7 mouse cellular contexts compared by ENCODE assay signal in genomic region chr17:29613453-29613852, GRCm38 (mm10). TPM values are rescaled to one million over a fixed set of nuclear protein-coding genes. Genes with fewer than 3 reads are reported as not detected.
DNase-seq lines count a peak whose midpoint lies in the region; ATAC-seq and TF ChIP-seq lines count a peak whose summit lies in the region.
"Not testable (repeated sequence)": the region's sequence is repeated elsewhere in the genome, so short reads cannot be mapped to it uniquely, and the experiment has no call there.

No protein-coding gene starts in this region.

- ATAC-seq in forebrain, postnatal 0 days; intestine, postnatal 0 days; liver, embryonic 15.5 days (ENCODE audit: insufficient read depth): not testable (repeated sequence)

- not testable (repeated sequence) for H3K4me3 ChIP-seq in forebrain, postnatal 0 days (ENCODE audit: low read depth, low read length); intestine, postnatal 0 days (ENCODE audit: low read depth, low read length); layer of hippocampus, adult 2 months; liver, embryonic 15.5 days (replicated peaks)
- peak overlapping the region; percentile 53 for H3K4me3 ChIP-seq in megakaryocyte, embryonic 14.5 days (replicated peaks)

- WGBS in forebrain, postnatal 0 days: 89% methylated on average over 5 of the region's 5 CpGs
- 82% methylated on average over 5 of the region's 5 CpGs for WGBS in intestine, postnatal 0 days
- WGBS in liver, embryonic 15.5 days (ENCODE audit: insufficient replicate concordance): 77% methylated on average over 5 of the region's 5 CpGs

- not testable (repeated sequence) for H3K4me2 ChIP-seq in forebrain, postnatal 0 days (ENCODE audit: low read depth); intestine, postnatal 0 days (replicated peaks; ENCODE audit: low read depth)
- H3K4me2 ChIP-seq in liver, embryonic 15.5 days: 0 out of 2 replicates have a peak overlapping the region, but pooled peaks have one; percentile 77

- not testable (repeated sequence) for H3K36me3 ChIP-seq in forebrain, postnatal 0 days (ENCODE audit: insufficient read depth); intestine, postnatal 0 days (ENCODE audit: control insufficient read depth, insufficient read depth)
- H3K36me3 ChIP-seq in liver, embryonic 15.5 days (replicated peaks): peaks cover 16% of the 10 kb centered on the region
- H3K36me3 ChIP-seq in megakaryocyte, embryonic 14.5 days (replicated peaks; ENCODE audit: low read length): peaks cover 16% of the 10 kb centered on the region

- DNase-seq in 3T3-L1 (ENCODE audit: low read depth, low spot score) (peak; percentile 48), NIH3T3 (ENCODE audit: low read depth) (peak; percentile 26)
- not testable (repeated sequence) for DNase-seq in forebrain, postnatal 0 days; layer of hippocampus, adult 2 months (ENCODE audit: low spot score in 2 of 2)

- peaks cover 16% of the 10 kb centered on the region; the same call in 1 of the 2 replicates for H3K4me1 ChIP-seq in forebrain, postnatal 0 days (ENCODE audit: insufficient read depth)
- not testable (repeated sequence) for H3K4me1 ChIP-seq in intestine, postnatal 0 days (replicated peaks; ENCODE audit: control insufficient read depth, insufficient read depth, low read length)
- H3K4me1 ChIP-seq in liver, embryonic 15.5 days (replicated peaks): peaks cover 36% of the 10 kb centered on the region
- peaks cover 56% of the 10 kb centered on the region for H3K4me1 ChIP-seq in megakaryocyte, embryonic 14.5 days

- not testable (repeated sequence) for H3K9me3 ChIP-seq in forebrain, postnatal 0 days (ENCODE audit: low read length); intestine, postnatal 0 days (ENCODE audit: control insufficient read depth); liver, embryonic 15.5 days (replicated peaks); megakaryocyte, embryonic 14.5 days

- not testable (repeated sequence) for H3K9ac ChIP-seq in forebrain, postnatal 0 days; intestine, postnatal 0 days (ENCODE audit: low read depth, low read length); liver, embryonic 15.5 days

- not testable (repeated sequence) for H3K27me3 ChIP-seq in forebrain, postnatal 0 days (ENCODE audit: insufficient read depth, low read length); intestine, postnatal 0 days (replicated peaks; ENCODE audit: control insufficient read depth, insufficient read depth, low read length); liver, embryonic 15.5 days; megakaryocyte, embryonic 14.5 days (replicated peaks)

- peak; percentile 22; the same call in 1 of the 2 replicates for TF ChIP-seq CTCF in forebrain, postnatal 0 days (IDR thresholded peaks at IDR 0.05; ENCODE audit: low read depth)
- peak; percentile 21; the same call in 1 of the 2 replicates for TF ChIP-seq CTCF in intestine, postnatal 0 days (IDR thresholded peaks at IDR 0.05; ENCODE audit: low read depth)
- peak; percentile 71 for TF ChIP-seq CTCF in layer of hippocampus, adult 2 months (conservative IDR thresholded peaks at IDR 0.05)

- not testable (repeated sequence) for H3K27ac ChIP-seq in forebrain, postnatal 0 days (ENCODE audit: low read depth, low read length); intestine, postnatal 0 days (ENCODE audit: low read depth, low read length); layer of hippocampus, adult 2 months
- peak overlapping the region; percentile 94; the same call in 1 of the 2 replicates for H3K27ac ChIP-seq in liver, embryonic 15.5 days (replicated peaks)

RNA-seq across cellular contexts. Expression of gene Rnf8, which starts 1.1 kb away (rescaled TPM):
- total RNA-seq in forebrain, postnatal 0 days (2014; rRNA removed): 49.0 and 50.3 TPM in 2 replicates
- 60.2 and 68.8 TPM in 2 replicates for polyA plus RNA-seq in forebrain, postnatal 0 days (2015; fragmentation: Nextera tagmentation; extraction: Ambion mirVana)
- 26.7 and 29.1 TPM in 2 replicates for polyA plus RNA-seq in intestine, postnatal 0 days (2015; fragmentation: Nextera tagmentation; extraction: Ambion mirVana)
- total RNA-seq in layer of hippocampus, adult 2 months (2021): 10 to 100 TPM; 48.6 to 50.7 TPM
- polyA plus RNA-seq in liver, embryonic 15.5 days (2015; fragmentation: Nextera tagmentation; extraction: Ambion mirVana): 36.7 and 40.1 TPM in 2 replicates
- polyA plus RNA-seq in megakaryocyte, embryonic 14.5 days (2012; ENCODE audit: insufficient read depth, low replicate concordance): 7.7 and 8.0 TPM in 2 replicates

RNA-seq across cellular contexts. Expression of gene Gm28043, which starts 1.2 kb away (rescaled TPM):
- total RNA-seq in forebrain, postnatal 0 days (2014; rRNA removed): 6.2 and 7.0 TPM in 2 replicates
- polyA plus RNA-seq in forebrain, postnatal 0 days (2015; fragmentation: Nextera tagmentation; extraction: Ambion mirVana): 1.3 and 2.3 TPM in 2 replicates
- polyA plus RNA-seq in intestine, postnatal 0 days (2015; fragmentation: Nextera tagmentation; extraction: Ambion mirVana): 0.81 and 0.82 TPM in 2 replicates
- 1 to 10 TPM; 5.3 to 5.8 TPM for total RNA-seq in layer of hippocampus, adult 2 months (2021)
- 0.92 and 1.1 TPM in 2 replicates for polyA plus RNA-seq in liver, embryonic 15.5 days (2015; fragmentation: Nextera tagmentation; extraction: Ambion mirVana)
- not detected in 2 replicates for polyA plus RNA-seq in megakaryocyte, embryonic 14.5 days (2012; ENCODE audit: insufficient read depth, low replicate concordance)

RNA-seq across cellular contexts. Expression of gene Cmtr1, which starts 46.9 kb away (rescaled TPM):
- 59.9 and 81.9 TPM in 2 replicates for total RNA-seq in forebrain, postnatal 0 days (2014; rRNA removed)
- polyA plus RNA-seq in forebrain, postnatal 0 days (2015; fragmentation: Nextera tagmentation; extraction: Ambion mirVana): 76.9 and 92.3 TPM in 2 replicates
- polyA plus RNA-seq in intestine, postnatal 0 days (2015; fragmentation: Nextera tagmentation; extraction: Ambion mirVana): 68.9 and 70.4 TPM in 2 replicates
- 100 to 1,000 TPM; 111 to 115 TPM for total RNA-seq in layer of hippocampus, adult 2 months (2021)
- 57.1 and 65.1 TPM in 2 replicates for polyA plus RNA-seq in liver, embryonic 15.5 days (2015; fragmentation: Nextera tagmentation; extraction: Ambion mirVana)
- 10.6 and 22.3 TPM in 2 replicates for polyA plus RNA-seq in megakaryocyte, embryonic 14.5 days (2012; ENCODE audit: insufficient read depth, low replicate concordance)

Comparison
In these comparisons a context has a peak if more than half of its experiments do, and no peak if none do; other contexts are left out.
1. CTCF ChIP-seq: peak in every context shown above with its lines; median percentile 71 in layer of hippocampus, adult 2 months; 22 in forebrain, postnatal 0 days; 21 in intestine, postnatal 0 days.